Comparison of ENCODE assay signal across 21 mouse cellular contexts in genomic region chr10:116505303-116506014, GRCm38 (mm10). TPM values are rescaled to one million over a fixed set of nuclear protein-coding genes. Genes with fewer than 3 reads are reported as not detected.
DNase-seq lines count a peak whose midpoint lies in the region; ATAC-seq and TF ChIP-seq lines count a peak whose summit lies in the region.
"Had no signal": no experiment of that assay in that cellular context is flagged by ENCODE, and none has a peak within 500 bp of the region (broad histone marks: within the 10 kb centered on the region; RNA-seq: fewer than 3 reads in every experiment).

No protein-coding gene starts in this region.

- no peak overlapping the region for H3K4me3 ChIP-seq in lung, postnatal 0 days (ENCODE audit: low read depth, low read length)
- H3K4me3 ChIP-seq in bone marrow, adult 2 months (replicated peaks; ENCODE audit: control insufficient read depth, low read depth, low read length) = no peak overlapping the region
- H3K4me3 ChIP-seq: embryonic facial prominence, embryonic 13.5 days; heart, embryonic 10.5 days; hindbrain, embryonic 15.5 days; limb, embryonic 12.5 days; liver, embryonic 15.5 days; megakaryocyte, embryonic 14.5 days; neural tube, embryonic 12.5 days had no signal

- WGBS in lung, postnatal 0 days = 81% methylated on average over 7 of the region's 7 CpGs
- 40% methylated on average over 7 of the region's 7 CpGs for WGBS in bone marrow, adult 2 months

- H3K4me2 ChIP-seq in lung, postnatal 0 days (replicated peaks; ENCODE audit: low read depth, low read length) = no peak overlapping the region
- H3K4me2 ChIP-seq: embryonic facial prominence, embryonic 13.5 days; hindbrain, embryonic 15.5 days; limb, embryonic 12.5 days; liver, embryonic 15.5 days; neural tube, embryonic 12.5 days had no signal

- H3K9me3 ChIP-seq in lung, postnatal 0 days (ENCODE audit: low read length) = no peaks in the 10 kb centered on the region
- H3K9me3 ChIP-seq: embryonic facial prominence, embryonic 13.5 days; heart, embryonic 10.5 days; hindbrain, embryonic 15.5 days; limb, embryonic 12.5 days; liver, embryonic 15.5 days; megakaryocyte, embryonic 14.5 days; neural tube, embryonic 12.5 days had no signal

- no peaks in the 10 kb centered on the region for H3K36me3 ChIP-seq in lung, postnatal 0 days (ENCODE audit: insufficient read depth, low read length)
- H3K36me3 ChIP-seq: hindbrain, embryonic 15.5 days had no signal

- peak; percentile 29 for DNase-seq in lung, postnatal 0 days (ENCODE audit: low spot score)
- no peak for DNase-seq in lung, postnatal 14 days
- peak; percentile 22 for DNase-seq in CD4-positive, CD25-positive, alpha-beta regulatory T cell, adult 2 months (ENCODE audit: low read depth, low spot score)
- no peak for DNase-seq in urinary bladder, adult 18-20 months (ENCODE audit: low spot score in 2 of 2)
- DNase-seq in gastrocnemius, postnatal 25 days = no peak
- DNase-seq: adrenal gland, postnatal 14 days; cerebellum, adult 2 months; forebrain, postnatal 0 days; gastrocnemius, postnatal 36 days; kidney, postnatal 10 days; right cerebral cortex, postnatal 25 days had no signal

- TF ChIP-seq CTCF in lung, postnatal 0 days (IDR thresholded peaks at IDR 0.05) = no peak
- no peak for TF ChIP-seq CTCF in bone marrow, adult 2 months (IDR thresholded peaks at IDR 0.05; ENCODE audit: control insufficient read depth, insufficient read depth, low read length)

- no peak for ATAC-seq in lung, postnatal 0 days
- peak; percentile 86 for ATAC-seq in monocyte, adult 5-6 weeks (replicated peaks; ENCODE audit: insufficient number of reproducible peaks, low FRiP score, low TSS enrichment, poor library complexity, severe bottlenecking)
- ATAC-seq: forebrain, postnatal 0 days; intestine, postnatal 0 days had no signal

- H3K27ac ChIP-seq in lung, postnatal 0 days (ENCODE audit: low read length) = no peak overlapping the region
- peak overlapping the region; percentile 26; the same call in 1 of the 2 replicates for H3K27ac ChIP-seq in bone marrow, adult 2 months (ENCODE audit: control insufficient read depth, insufficient read depth, low read depth, low read length, poor library complexity)
- H3K27ac ChIP-seq: embryonic facial prominence, embryonic 13.5 days; heart, embryonic 10.5 days; hindbrain, embryonic 15.5 days; limb, embryonic 12.5 days; liver, embryonic 15.5 days; neural tube, embryonic 12.5 days had no signal

- H3K27me3 ChIP-seq in lung, postnatal 0 days (replicated peaks; ENCODE audit: insufficient read depth, low read length) = no peaks in the 10 kb centered on the region
- H3K27me3 ChIP-seq: embryonic facial prominence, embryonic 13.5 days; hindbrain, embryonic 15.5 days; limb, embryonic 12.5 days; liver, embryonic 15.5 days; megakaryocyte, embryonic 14.5 days; neural tube, embryonic 12.5 days had no signal

- no peak overlapping the region for H3K9ac ChIP-seq in lung, postnatal 0 days (replicated peaks; ENCODE audit: low read depth)
- H3K9ac ChIP-seq: embryonic facial prominence, embryonic 13.5 days; forebrain, postnatal 0 days; hindbrain, embryonic 15.5 days; limb, embryonic 12.5 days; liver, embryonic 15.5 days; neural tube, embryonic 12.5 days had no signal

- TF ChIP-seq EP300 in lung, postnatal 0 days (IDR thresholded peaks at IDR 0.05) = no peak

- TF ChIP-seq POLR2A in bone marrow, adult 2 months (IDR thresholded peaks at IDR 0.05; ENCODE audit: borderline replicate concordance, control insufficient read depth, low read depth, low read length) = no peak

- H3K4me1 ChIP-seq in lung, postnatal 0 days (ENCODE audit: insufficient read depth, low read depth, low read length) = no peaks in the 10 kb centered on the region
- no peaks in the 10 kb centered on the region; the same call in 1 of the 2 replicates for H3K4me1 ChIP-seq in bone marrow, adult 2 months (ENCODE audit: control insufficient read depth, insufficient read depth, low read length)
- H3K4me1 ChIP-seq: embryonic facial prominence, embryonic 13.5 days; heart, embryonic 10.5 days; hindbrain, embryonic 15.5 days; limb, embryonic 12.5 days; liver, embryonic 15.5 days; neural tube, embryonic 12.5 days had no signal

RNA-seq across cellular contexts. Expression of gene Kcnmb4, which starts 31.8 kb away (rescaled TPM):
- 2.8 and 3.3 TPM in 2 replicates for polyA plus RNA-seq in lung, postnatal 0 days (2015; fragmentation: Nextera tagmentation; extraction: Ambion mirVana)
- 1.5 TPM in 1 of 2 replicates, not detected in the other for polyA plus RNA-seq in bone marrow, adult 2 months (2011; ENCODE audit: insufficient read depth, insufficient read length, low replicate concordance, missing spikeins)
- 1.8 TPM in 1 of 3 replicates, not detected in the others for total RNA-seq in monocyte, adult 5-6 weeks (2017)
- under 1 TPM in 1 of 2 experiments, not detected in 1; 0.23 TPM for total RNA-seq in gastrocnemius, postnatal 25 days (2021)
- total RNA-seq: gastrocnemius, postnatal 36 days had no signal

Comparison
In these comparisons a context has a peak if more than half of its experiments do, and no peak if none do; other contexts are left out.
1. DNase-seq: peak in lung, postnatal 0 days (single experiment) and CD4-positive, CD25-positive, alpha-beta regulatory T cell, adult 2 months (single experiment); none in lung, postnatal 14 days (single experiment), urinary bladder, adult 18-20 months (0 of 2) and gastrocnemius, postnatal 25 days (single experiment).